Mouse (Mus musculus) gastrocnemius, postnatal 14 days (tissue): ENCODE measurements at regions not wholly inside any gene's neighbourhood (a gene's known extent, or its start where the extent isn't known, plus 50 kb on each side); places are given as distances from the start of the nearest gene placed in this dataset.
A peak's percentile ranks its signal among the peaks of the same experiment; 100 is the strongest.

Experiments
- DNase-seq: peaks from one replicate; pipeline ENCODE4 v3.0.0; 2021; ENCODE audit warnings: mixed read lengths
- intact Hi-C: fragments of 180-260 bp; cut with DNase I; formaldehyde crosslinking; loops from one replicate; pipeline ENCODE4 v1.15.1; 2025; ENCODE audit warnings: low total_unique reads

GRCm38 (mm10) chr1:184428612-184429011, 303.8 kb downstream of the Hlx start:
- DNase-seq: peak; percentile 20
- intact Hi-C loops: no loop called here

- DNase-seq: no peak
- intact Hi-C loops: no loop called here
Measured at GRCm38 (mm10) chr1:184428035-184428434, 304.4 kb downstream of the Hlx start.

DNA sequence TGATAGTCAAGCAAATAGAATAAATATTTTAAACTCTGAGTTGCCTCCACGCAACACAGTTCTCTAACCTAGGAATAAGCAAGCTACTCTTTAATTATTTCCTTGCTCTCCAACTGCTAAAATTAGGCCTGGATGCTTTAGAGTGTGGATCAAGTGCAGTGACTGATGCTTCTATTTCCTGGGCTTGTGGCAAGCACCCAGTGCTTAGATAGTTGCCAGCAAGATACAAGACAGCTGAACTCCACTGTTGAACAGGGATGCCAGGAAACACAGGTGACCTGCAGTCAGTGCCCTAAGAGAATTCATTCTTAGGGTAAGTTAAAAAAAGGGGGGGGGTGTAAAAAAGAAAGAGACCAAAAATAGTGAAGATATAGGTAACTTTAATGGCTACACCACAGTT, 306.7 kb downstream of the Hlx start:
- DNase-seq: peak; percentile 42
- intact Hi-C loops: no loop called here

DNA sequence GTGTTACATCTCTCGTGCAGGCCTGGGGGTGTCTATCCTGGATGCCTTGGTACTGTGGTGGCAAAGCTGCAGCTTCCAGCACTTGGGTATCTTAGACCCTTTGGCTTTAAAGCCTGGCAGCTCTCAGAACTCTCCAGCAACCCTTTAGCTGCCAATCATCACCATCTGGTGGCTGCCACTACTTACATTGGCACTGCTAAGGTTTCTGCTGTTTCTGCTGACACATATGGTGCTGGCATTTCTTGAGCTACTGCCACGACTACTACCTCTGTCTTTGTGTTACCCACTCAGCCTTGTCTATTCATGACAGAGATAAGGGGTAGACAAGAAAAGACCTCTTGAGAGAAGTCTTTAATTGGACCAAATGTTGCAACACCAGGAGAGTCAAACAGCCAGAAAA, 308.4 kb downstream of the Hlx start:
- no peak for DNase-seq
- intact Hi-C loops: no loop called here

DNA sequence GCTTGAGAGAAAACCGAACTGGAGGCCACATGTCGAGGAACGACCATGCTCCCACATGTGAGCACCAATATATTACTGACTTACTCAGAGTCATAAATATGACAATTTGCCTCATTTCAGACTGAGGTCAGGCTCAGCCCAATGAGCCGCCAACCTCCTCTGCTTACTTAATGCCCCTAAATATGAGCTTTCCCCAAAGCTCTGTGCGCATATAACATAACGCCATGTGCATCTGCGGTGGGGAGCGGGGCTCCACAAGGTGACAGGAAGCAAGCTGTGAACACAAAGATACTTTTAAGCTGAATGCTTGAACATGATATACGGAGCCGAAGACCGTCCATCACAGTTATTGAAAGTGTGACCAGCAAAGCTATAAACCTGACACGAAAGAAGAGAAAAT, 319.8 kb downstream of the Hlx start:
- intact Hi-C loops: no loop called here
- DNase-seq: no peak

- DNase-seq: no peak
- intact Hi-C loops: no loop called here
Measured at GRCm38 (mm10) chr1:184411066-184411465, 321.4 kb downstream of the Hlx start.

DNA sequence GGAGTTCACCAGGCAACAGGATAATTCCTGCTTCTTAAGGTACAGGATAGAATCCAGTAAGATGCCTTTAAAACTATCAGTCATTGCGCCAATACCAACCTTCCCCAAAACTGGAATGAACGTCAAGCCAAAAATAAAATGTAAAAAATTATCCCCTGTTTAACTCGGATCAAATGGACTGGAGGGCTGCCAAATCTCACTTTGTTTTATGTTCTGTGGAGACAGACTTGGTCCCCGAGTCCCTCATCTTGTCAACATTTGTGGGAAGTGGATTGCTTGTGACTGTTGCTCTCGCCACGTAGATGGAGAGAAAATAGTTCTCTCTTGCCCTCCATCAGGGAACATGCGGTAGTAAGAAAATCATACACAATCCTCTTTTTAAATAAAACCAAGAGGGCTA, 322.4 kb downstream of the Hlx start:
- DNase-seq: no peak
- intact Hi-C loops: no loop called here

DNA sequence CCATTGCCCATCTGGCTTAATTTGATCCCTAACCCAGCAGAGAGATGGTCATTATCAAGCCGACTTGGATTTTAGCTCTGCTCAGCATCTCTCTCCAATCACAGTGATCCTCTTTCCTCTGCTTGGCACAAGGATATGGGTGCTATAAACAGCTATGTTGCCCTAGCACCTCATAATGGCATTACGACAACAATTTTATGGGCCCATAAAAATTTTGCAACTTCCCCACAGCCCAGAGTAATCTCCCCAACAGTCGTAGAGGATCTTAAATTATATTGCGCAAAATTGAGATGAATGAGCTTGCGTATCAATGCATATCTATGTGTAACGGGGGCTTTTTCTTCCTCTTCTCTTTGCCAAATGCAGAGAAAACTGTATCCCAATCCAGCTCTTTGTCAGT, 329.4 kb downstream of the Hlx start:
- DNase-seq: no peak
- intact Hi-C loops: no loop called here

DNA sequence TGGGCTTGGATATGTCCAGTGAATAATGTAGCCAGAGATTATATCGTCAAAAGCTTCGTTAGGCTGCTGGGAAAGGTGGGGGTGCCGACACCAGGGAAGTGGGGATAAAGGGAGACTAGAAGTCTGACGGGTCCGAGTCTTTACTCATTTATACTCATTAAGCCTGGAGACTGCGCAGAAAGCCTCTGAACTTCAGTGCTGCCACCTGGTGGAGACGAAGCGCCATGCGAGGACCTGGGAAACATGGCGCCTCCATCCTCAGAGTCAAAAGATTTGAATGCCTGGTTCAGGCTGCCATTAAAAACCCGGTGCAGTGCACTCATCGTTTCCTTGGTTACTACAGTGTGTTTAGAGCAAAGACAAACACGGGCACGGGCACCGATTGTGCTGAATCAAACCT, 337.2 kb downstream of the Hlx start:
- intact Hi-C loops: no loop called here
- DNase-seq: peak; percentile 51

DNA sequence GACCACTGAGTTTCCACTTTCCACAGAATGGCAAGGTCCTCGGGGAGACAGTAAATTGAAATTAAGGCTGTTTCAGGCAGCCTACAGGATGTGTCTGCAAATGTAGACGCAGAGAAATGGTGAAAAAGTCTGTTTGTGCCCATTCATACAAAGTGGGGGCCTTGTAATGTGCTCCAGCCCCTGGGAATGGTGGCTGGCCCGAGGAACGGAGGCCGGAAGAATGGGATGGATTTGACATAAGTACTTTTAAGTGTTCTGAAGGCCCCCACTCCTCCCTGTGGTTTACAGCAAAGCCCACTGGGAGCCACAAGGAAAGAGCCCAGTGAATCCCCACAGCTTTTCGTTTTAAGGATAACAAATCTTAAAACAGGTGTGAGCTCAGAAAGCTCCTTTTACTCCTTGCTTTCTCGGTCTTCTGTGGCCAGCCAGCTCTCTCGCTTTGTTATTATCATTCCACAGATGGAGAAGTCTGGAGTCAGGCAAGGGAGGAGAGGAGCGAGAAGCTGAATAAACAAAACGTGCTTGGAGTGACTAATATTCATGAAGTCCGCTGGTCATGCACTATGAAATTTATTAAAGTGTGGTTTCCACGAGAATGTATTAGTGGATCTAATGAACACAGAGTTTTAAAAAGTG, 337.7 kb downstream of the Hlx start:
- intact Hi-C loops: no loop called here

DNA sequence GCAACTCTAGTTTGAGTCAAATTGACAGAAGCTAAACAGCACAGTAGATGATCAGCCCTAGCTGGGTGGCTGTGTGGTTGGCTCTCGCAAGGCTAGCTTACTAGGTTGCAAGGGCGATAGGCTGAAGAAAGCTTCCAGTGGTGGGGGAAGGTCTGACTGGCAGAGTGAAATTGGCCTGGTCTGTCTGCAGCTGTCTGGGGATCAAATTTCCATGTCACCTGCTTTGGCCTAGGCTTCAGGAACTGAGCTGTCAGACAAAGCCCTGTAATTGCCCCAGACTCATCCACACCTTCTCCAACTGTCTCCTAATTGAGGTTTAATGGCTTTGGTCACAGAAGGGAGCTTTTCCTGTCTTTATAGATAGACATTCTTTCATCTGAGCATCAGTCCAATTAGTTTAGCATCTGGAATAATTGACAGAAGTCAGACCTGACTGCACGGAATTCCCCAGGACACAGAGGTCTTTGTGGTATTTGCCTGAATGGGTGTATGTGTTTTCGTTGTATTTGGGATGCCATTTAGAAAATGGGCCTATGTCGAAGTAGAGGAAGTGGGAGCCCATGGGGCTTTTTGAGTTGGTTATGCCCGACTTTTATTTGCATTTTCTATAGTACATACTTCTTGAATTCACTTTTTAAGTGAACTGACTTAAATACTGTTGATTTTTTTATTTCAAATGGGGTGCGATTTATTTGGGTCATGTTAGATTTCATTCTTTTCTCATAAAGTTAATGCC, 348.2 kb downstream of the Hlx start:
- DNase-seq: no peak
- intact Hi-C loops: no loop called here

More for the DNA sequence above, 337.7 kb downstream of the Hlx start:
- peak; percentile 28 for DNase-seq

GRCm38 (mm10) chr1:184378665-184379064, 344.6 kb upstream of the 1700056E22Rik start:
- intact Hi-C loops: no loop called here

DNA sequence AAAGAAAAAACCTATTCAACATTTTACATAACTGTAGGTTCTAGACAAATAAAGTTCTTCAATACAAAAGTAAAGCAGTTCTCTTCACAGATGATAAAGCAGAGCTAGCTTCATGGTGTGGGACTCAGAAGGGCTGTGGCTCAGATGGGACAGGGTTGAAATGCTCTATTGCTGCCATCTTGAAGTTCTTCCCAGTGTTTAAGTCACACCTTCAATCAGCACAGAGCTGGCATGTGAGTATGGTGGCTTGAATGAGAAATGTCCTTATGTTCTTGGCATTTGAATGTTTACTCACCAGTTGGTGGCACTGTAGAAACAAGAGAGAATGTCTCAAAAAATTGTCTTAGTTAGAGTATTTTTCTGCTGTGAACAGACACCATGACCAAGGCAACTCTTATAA, 330.9 kb upstream of the 1700056E22Rik start:
- intact Hi-C loops: no loop called here
- DNase-seq: no peak

More at GRCm38 (mm10) chr1:184378665-184379064, 344.6 kb upstream of the 1700056E22Rik start:
- DNase-seq: no peak

DNA sequence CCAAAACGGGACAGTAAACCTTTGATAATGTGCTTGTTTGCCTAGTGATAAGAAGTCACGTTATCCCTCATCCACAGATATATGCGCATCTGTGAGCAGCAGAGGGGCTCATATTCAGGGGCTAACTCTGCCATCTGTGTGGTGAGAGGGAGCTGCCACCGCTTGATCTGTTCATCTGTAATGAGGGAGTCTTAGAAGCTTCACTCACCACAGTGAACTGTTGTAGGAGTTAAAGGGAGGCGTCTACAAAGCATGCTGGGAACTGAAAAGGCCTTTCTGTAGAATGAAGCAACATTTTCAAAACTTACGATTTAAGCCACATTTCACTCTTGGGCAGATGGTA, 324.1 kb upstream of the 1700056E22Rik start:
- intact Hi-C loops: no loop called here
- DNase-seq: no peak

- intact Hi-C loops: no loop called here
- DNase-seq: no peak
Measured at GRCm38 (mm10) chr1:184357474-184358225, 323.5 kb upstream of the 1700056E22Rik start.

DNA sequence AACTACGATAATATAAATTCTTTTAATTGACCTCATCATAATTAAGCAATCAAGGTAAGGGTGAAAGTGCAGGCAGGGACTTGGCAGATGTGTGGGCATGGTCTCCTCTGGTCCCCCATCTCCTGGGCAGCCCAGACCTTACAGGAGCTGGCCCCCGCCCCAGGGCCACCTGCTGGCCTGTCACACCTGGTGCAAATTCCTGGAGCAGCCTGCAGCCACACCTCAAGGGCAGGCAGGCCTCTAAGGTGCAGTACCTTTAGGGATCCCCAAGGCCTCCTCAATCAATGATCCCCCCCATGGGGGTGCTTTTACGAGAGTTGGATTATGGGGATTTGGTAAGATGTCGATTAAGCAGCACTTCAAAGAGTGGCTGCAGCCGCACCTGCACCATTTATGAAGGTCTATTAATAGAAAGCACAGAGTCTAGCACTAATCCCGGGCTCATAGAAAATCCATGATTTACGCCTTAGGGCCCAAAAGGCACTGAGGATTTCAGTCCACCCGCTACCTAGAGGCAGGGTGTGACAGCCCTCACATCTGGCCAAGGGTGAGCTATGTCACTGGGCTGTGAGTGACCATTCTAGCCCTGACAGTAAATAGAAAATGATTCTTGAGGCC, 319.8 kb upstream of the 1700056E22Rik start:
- intact Hi-C loops: no loop called here
- no peak for DNase-seq

DNA sequence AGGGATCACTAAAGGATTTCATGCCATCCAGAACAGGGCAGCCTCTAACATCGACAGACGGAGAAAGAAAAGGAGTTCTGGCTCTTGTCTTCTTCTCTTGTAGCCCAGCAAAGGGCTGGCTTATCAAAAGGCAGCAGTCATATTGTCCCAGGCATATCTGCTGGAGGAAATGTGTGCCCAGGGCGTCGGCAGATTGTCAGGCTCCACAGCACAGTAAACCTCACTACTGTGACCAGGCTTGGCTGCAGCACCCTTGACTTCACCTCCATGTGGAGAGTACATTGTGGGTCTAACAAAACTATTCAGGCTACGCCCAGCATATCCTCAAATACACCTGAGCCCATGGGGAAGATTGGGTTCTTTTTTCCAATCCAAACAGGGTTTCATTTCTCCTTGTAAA, 317.7 kb upstream of the 1700056E22Rik start:
- no peak for DNase-seq
- intact Hi-C loops: no loop called here

DNA sequence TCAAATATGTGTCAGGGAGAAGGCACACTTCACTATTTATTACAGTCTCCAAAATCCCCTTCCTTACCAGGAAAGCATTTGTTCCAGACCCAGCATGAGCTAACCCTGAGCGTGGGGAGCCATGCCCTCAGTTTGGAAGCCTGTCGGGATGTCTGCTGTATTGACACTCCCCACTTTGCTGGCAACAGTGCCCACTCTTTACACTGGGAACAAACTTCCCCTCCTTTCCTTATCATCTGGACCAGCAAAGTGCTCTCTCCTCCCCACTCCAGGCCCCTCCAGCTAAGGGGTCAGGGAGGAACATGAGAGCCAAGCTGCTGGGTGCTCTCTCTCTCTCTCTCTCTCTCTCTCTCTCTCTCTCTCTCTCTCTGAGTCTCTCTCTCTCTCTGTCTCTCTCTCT, 310.7 kb upstream of the 1700056E22Rik start:
- no peak for DNase-seq
- intact Hi-C loops: no loop called here

DNA sequence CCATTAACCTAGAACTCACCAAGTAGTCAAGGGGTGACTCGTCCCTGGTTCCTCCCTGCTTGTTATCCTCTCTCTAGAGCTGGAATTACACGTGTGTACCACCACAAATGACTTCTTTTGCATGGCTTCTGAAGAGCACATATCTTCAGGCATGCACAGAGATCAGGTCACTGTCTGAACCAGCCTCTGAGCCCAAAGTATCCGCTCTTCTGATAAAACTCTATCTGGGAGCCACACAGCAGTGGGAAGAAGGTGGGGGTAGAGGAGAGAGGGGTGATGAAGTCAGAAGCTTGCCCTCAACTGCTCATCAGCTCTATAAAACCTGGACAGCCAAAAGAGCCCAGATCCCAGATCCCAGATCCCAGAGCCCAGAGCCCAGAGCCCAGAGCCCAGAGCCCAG, 301.9 kb upstream of the 1700056E22Rik start:
- no peak for DNase-seq
- intact Hi-C loops: no loop called here

GRCm38 (mm10) chr1:184335281-184335680, 301.2 kb upstream of the 1700056E22Rik start:
- intact Hi-C loops: no loop called here
- DNase-seq: peak; percentile 18
